Mouse (Mus musculus): ENCODE data around the gene Ppil1. TPM values are rescaled to one million over a fixed set of nuclear protein-coding genes. Genes with fewer than 3 reads are reported as not detected.

Gene Ppil1
- polyA plus RNA-seq, 1 experiment, result 26.0 TPM

- no peak overlapping the region for H3K4me3 ChIP-seq (ENCODE audit: low read depth, low read length)
- no peak overlapping the region for H3K27ac ChIP-seq (ENCODE audit: insufficient read depth, low read depth, low read length)
- TF ChIP-seq POLR2A (IDR thresholded peaks at IDR 0.05; ENCODE audit: low read depth, low read length) (no peak), CTCF (IDR thresholded peaks at IDR 0.05; ENCODE audit: extremely low read depth, insufficient read length, insufficient replicate concordance, low read depth, low read length) (no peak)
- H3K27me3 ChIP-seq (ENCODE audit: control insufficient read depth, insufficient read depth, low read length), result no peaks in the 10 kb centered on the region
- 81% methylated on average over 5 of the region's 5 CpGs for WGBS
- H3K4me1 ChIP-seq (ENCODE audit: control insufficient read depth, insufficient read depth, insufficient read length, low read length), result no peaks in the 10 kb centered on the region
- peaks cover 16% of the 10 kb centered on the region for H3K36me3 ChIP-seq (ENCODE audit: control insufficient read depth, insufficient read depth, low read length)
These were observed 17.6 kb upstream of the Ppil1 start for GRCm38 (mm10) chr17:29281541-29281940.

- TF ChIP-seq POLR2A (IDR thresholded peaks at IDR 0.05; ENCODE audit: low read depth, low read length) (no peak), CTCF (IDR thresholded peaks at IDR 0.05; ENCODE audit: extremely low read depth, insufficient read length, insufficient replicate concordance, low read depth, low read length) (no peak)
- no peak overlapping the region for H3K27ac ChIP-seq (ENCODE audit: insufficient read depth, low read depth, low read length)
- H3K4me3 ChIP-seq (ENCODE audit: low read depth, low read length), result no peak overlapping the region
- WGBS, result 88% methylated on average over 5 of the region's 5 CpGs
- H3K27me3 ChIP-seq (ENCODE audit: control insufficient read depth, insufficient read depth, low read length), result no peaks in the 10 kb centered on the region
- H3K4me1 ChIP-seq (ENCODE audit: control insufficient read depth, insufficient read depth, insufficient read length, low read length), result no peaks in the 10 kb centered on the region
- peaks cover 16% of the 10 kb centered on the region for H3K36me3 ChIP-seq (ENCODE audit: control insufficient read depth, insufficient read depth, low read length)
These were observed 16.4 kb upstream of the Ppil1 start for GRCm38 (mm10) chr17:29280422-29280821.

DNA sequence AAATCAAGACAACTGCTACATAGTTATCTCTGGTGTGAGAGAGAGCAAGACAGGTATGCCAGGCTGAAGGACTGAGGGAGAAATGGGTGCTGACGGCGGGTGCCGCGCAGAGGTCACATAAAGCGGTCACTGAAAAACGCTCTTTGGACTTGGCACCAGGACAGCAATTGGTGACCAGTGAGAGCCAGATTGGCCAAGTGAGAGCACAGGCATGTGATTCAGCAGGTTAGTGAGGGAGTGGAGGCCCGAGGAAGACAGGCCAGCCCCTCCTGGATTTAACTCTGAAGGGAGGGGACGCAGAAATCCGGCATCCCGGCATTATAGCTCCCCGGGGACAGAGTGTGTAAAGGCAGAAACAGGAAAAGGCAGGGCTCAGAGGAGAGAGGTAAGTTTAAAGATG is 9.9 kb upstream of the Ppil1 start:
- 57% methylated on average over 11 of the region's 11 CpGs for WGBS
- TF ChIP-seq POLR2A (IDR thresholded peaks at IDR 0.05; ENCODE audit: low read depth, low read length), result no peak
- no peak for TF ChIP-seq CTCF (IDR thresholded peaks at IDR 0.05; ENCODE audit: extremely low read depth, insufficient read length, insufficient replicate concordance, low read depth, low read length)
- H3K27me3 ChIP-seq (ENCODE audit: control insufficient read depth, insufficient read depth, low read length), result no peaks in the 10 kb centered on the region
- H3K4me1 ChIP-seq (ENCODE audit: control insufficient read depth, insufficient read depth, insufficient read length, low read length), result peaks cover 10% of the 10 kb centered on the region; the same call in 1 of the 2 replicates
- peaks cover 2% of the 10 kb centered on the region; the same call in 1 of the 2 replicates for H3K36me3 ChIP-seq (ENCODE audit: control insufficient read depth, insufficient read depth, low read length)
- no peak overlapping the region for H3K4me3 ChIP-seq (ENCODE audit: low read depth, low read length)
- no peak overlapping the region for H3K27ac ChIP-seq (ENCODE audit: insufficient read depth, low read depth, low read length)

GRCm38 (mm10) chr17:29273156-29273555 is 9.2 kb upstream of the Ppil1 start:
- H3K4me3 ChIP-seq (ENCODE audit: low read depth, low read length), result no peak overlapping the region
- H3K36me3 ChIP-seq (ENCODE audit: control insufficient read depth, insufficient read depth, low read length), result no peaks in the 10 kb centered on the region; the same call in 1 of the 2 replicates
- 68% methylated on average over 7 of the region's 7 CpGs for WGBS
- no peaks in the 10 kb centered on the region for H3K27me3 ChIP-seq (ENCODE audit: control insufficient read depth, insufficient read depth, low read length)
- H3K27ac ChIP-seq (ENCODE audit: insufficient read depth, low read depth, low read length), result no peak overlapping the region
- peaks cover 12% of the 10 kb centered on the region; the same call in 1 of the 2 replicates for H3K4me1 ChIP-seq (ENCODE audit: control insufficient read depth, insufficient read depth, insufficient read length, low read length)
- TF ChIP-seq POLR2A (IDR thresholded peaks at IDR 0.05; ENCODE audit: low read depth, low read length) (no peak), CTCF (IDR thresholded peaks at IDR 0.05; ENCODE audit: extremely low read depth, insufficient read length, insufficient replicate concordance, low read depth, low read length) (no peak)

- Histone ChIP-seq H3K36me3 (ENCODE audit: control insufficient read depth, insufficient read depth, low read length) (no peaks in the 10 kb centered on the region), H3K27ac (ENCODE audit: insufficient read depth, low read depth, low read length) (peak overlapping the region; percentile 79), H3K4me3 (ENCODE audit: low read depth, low read length) (no peak overlapping the region), H3K27me3 (ENCODE audit: control insufficient read depth, insufficient read depth, low read length) (no peaks in the 10 kb centered on the region), H3K4me1 (ENCODE audit: control insufficient read depth, insufficient read depth, insufficient read length, low read length) (peaks cover 13% of the 10 kb centered on the region; the same call in 1 of the 2 replicates)
- 59% methylated on average over 9 of the region's 9 CpGs for WGBS
- TF ChIP-seq CTCF (IDR thresholded peaks at IDR 0.05; ENCODE audit: extremely low read depth, insufficient read length, insufficient replicate concordance, low read depth, low read length), result no peak
- TF ChIP-seq POLR2A (IDR thresholded peaks at IDR 0.05; ENCODE audit: low read depth, low read length), result no peak
These were observed 6.2 kb upstream of the Ppil1 start for GRCm38 (mm10) chr17:29270148-29270698.

- WGBS, result 5% methylated on average over 10 of the region's 10 CpGs
- Histone ChIP-seq H3K27ac (ENCODE audit: insufficient read depth, low read depth, low read length) (peak overlapping the region; percentile 79), H3K4me3 (ENCODE audit: low read depth, low read length) (peak overlapping the region; percentile 97), H3K4me1 (ENCODE audit: control insufficient read depth, insufficient read depth, insufficient read length, low read length) (peaks cover 15% of the 10 kb centered on the region; the same call in 1 of the 2 replicates), H3K27me3 (ENCODE audit: control insufficient read depth, insufficient read depth, low read length) (no peaks in the 10 kb centered on the region), H3K36me3 (ENCODE audit: control insufficient read depth, insufficient read depth, low read length) (no peaks in the 10 kb centered on the region)
- no peak for TF ChIP-seq POLR2A (IDR thresholded peaks at IDR 0.05; ENCODE audit: low read depth, low read length)
- TF ChIP-seq CTCF (IDR thresholded peaks at IDR 0.05; ENCODE audit: extremely low read depth, insufficient read length, insufficient replicate concordance, low read depth, low read length), result no peak
These were observed 5.3 kb upstream of the Ppil1 start for GRCm38 (mm10) chr17:29269349-29269706.

GRCm38 (mm10) chr17:29268682-29269348 is 4.8 kb upstream of the Ppil1 start, which contains the start of gene BC004004:
Gene BC004004, plus strand, starts transcription at chr17:29268788.
- H3K4me1 ChIP-seq (ENCODE audit: control insufficient read depth, insufficient read depth, insufficient read length, low read length), result peaks cover 16% of the 10 kb centered on the region; the same call in 1 of the 2 replicates
- no peaks in the 10 kb centered on the region for H3K27me3 ChIP-seq (ENCODE audit: control insufficient read depth, insufficient read depth, low read length)
- H3K27ac ChIP-seq (ENCODE audit: insufficient read depth, low read depth, low read length), result peak within 1 kb of the TSS; percentile 79
- no peaks in the 10 kb centered on the region for H3K36me3 ChIP-seq (ENCODE audit: control insufficient read depth, insufficient read depth, low read length)
- H3K4me3 ChIP-seq (ENCODE audit: low read depth, low read length), result peak within 1 kb of the TSS; percentile 97
- under 1% methylated on average over 63 of the region's 63 CpGs for WGBS
- TF ChIP-seq POLR2A (IDR thresholded peaks at IDR 0.05; ENCODE audit: low read depth, low read length) (peak; percentile 75), CTCF (IDR thresholded peaks at IDR 0.05; ENCODE audit: extremely low read depth, insufficient read length, insufficient replicate concordance, low read depth, low read length) (peak; percentile 65)
